Mouse (Mus musculus) bone marrow, adult 2 months (tissue): ENCODE results near the gene Agpat2.

Source experiments
- CTCF ChIP-seq: fragments of 200-500 bp; IDR thresholded peaks from 2 replicates; pipeline ENCODE4 v1.5.1; 2011; ENCODE audit warnings: low read length, control low read depth; ENCODE audit not compliant: control insufficient read depth, insufficient read depth
- POLR2A ChIP-seq: fragments of 200-500 bp; IDR thresholded peaks from 2 replicates; pipeline ENCODE4 v1.6.1; 2011; ENCODE audit warnings: low read depth, mild to moderate bottlenecking, control low read depth, low read length, borderline replicate concordance; ENCODE audit not compliant: control insufficient read depth

GRCm38 (mm10) chr2:26549801-26550200 lies 54.4 kb downstream of the Agpat2 start:
- no peak for TF ChIP-seq CTCF
- no peak for TF ChIP-seq POLR2A
